Mouse (Mus musculus) inflammation-experienced regulatory T-cells, adult 6 months (primary cell): ENCODE results near the gene Sgce. TPM values are rescaled to one million over a fixed set of nuclear protein-coding genes. Genes with fewer than 3 reads are reported as not detected.

Experiments used
- ATAC-seq: one replicate; pipeline ENCODE4 v1.8.0; 2017
- polyA plus RNA-seq, 3 experiments: library from polyadenylated mRNA; unstranded; fragments of 100-300 nt; shearing (Covaris generic); gene quantifications; one replicate each; pipeline ENCODE4 v1.2.1; 2017

The Sgce gene
- polyA plus RNA-seq, 3 experiments from 2014 or later = 0.34 TPM; not detected in 2

GRCm38 (mm10) chr6:4642068-4642467 lies 104.9 kb downstream of the Sgce start:
- ATAC-seq = no peak

GRCm38 (mm10) chr6:4634804-4635203 lies 112.2 kb downstream of the Sgce start:
- no peak for ATAC-seq

GRCm38 (mm10) chr6:4633189-4633588 lies 113.8 kb downstream of the Sgce start:
- ATAC-seq = no peak

- ATAC-seq = no peak
Measured at GRCm38 (mm10) chr6:4631464-4631863, 115.5 kb downstream of the Sgce start.

Other genes starting within 250 kb of the Sgce start
- gene Col1a2, start 242.4 kb downstream of the Sgce start, polyA plus RNA-seq = under 1 TPM in 2 of 3 experiments, not detected in 1; 0.15 to 0.16 TPM
- gene Casd1, start 146.4 kb downstream of the Sgce start, polyA plus RNA-seq = 10 to 100 TPM in 2 of 3 experiments, 1 to 10 TPM in 1; 5.5 to 10.5 (median 10.3) TPM
- gene Peg10, start 99 bp upstream of the Sgce start, polyA plus RNA-seq = not detected
- not detected for gene Ppp1r9a, start 155.7 kb upstream of the Sgce start, polyA plus RNA-seq